Mouse (Mus musculus): ENCODE data around the gene Tedc1. TPM values are rescaled to one million over a fixed set of nuclear protein-coding genes. Genes with fewer than 3 reads are reported as not detected.

The Tedc1 gene
- polyA plus RNA-seq (2011; ENCODE audit: insufficient read length, low read depth, missing spikeins), result 10.1 and 12.2 TPM in 2 replicates

DNA sequence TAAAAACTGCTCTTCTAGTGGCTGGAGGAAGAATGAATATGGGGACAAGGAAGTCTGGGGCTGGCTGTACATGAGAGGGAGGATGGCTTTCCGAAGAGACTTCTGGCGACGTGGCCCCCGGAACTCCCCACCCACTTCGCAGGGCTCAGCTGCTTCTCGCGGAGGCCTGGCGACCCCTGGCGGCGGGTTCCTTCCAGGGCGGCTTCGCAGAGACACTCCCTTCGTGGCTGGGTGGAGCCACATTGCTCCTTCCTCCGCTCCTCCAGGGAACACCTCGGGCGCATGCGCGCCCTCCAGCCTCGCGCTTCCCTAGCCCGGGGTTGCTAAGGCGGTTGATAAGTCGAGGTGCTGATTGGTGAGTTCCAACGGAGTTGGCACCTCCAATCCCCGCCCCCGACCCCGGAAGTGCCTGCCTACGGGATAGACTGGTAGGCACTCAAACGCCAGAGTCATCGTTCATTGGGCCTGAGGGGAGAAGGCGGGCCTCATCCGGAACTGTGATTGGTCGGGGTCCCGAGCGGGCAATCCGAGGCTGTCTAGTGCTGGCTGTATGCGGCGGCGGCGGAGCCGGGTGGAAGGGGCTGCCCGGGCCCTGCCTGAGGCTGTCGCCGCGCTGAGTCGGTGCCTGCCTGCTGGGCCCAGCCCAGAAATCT, at the start of gene Tedc1:
TSS of gene Tedc1 (plus strand) at position 535 of the 653 bp plus-strand sequence.
- H3K4me3 ChIP-seq (ENCODE audit: insufficient read depth, low read length), result peak within 1 kb of the TSS; percentile 63
- TF ChIP-seq CTCF (IDR thresholded peaks at IDR 0.05; ENCODE audit: borderline replicate concordance, insufficient read depth, low read length), result peak; percentile 70
- TF ChIP-seq POLR2A (IDR thresholded peaks at IDR 0.05; ENCODE audit: low read depth, low read length), result peak; percentile 64
- 0 out of 2 replicates have a peak, but pooled peaks cover 12% of the 10 kb centered on the region for H3K4me1 ChIP-seq (ENCODE audit: control insufficient read depth, insufficient read depth, low read length)
- peak within 1 kb of the TSS; percentile 78 for H3K27ac ChIP-seq (ENCODE audit: insufficient read depth, low read length)

GRCm38 (mm10) chr12:113107431-113108124, 48.6 kb upstream of the Tedc1 start:
- H3K4me1 ChIP-seq (ENCODE audit: control insufficient read depth, insufficient read depth, low read length), result peaks cover 12% of the 10 kb centered on the region
- H3K4me3 ChIP-seq (ENCODE audit: insufficient read depth, low read length), result no peak overlapping the region
- no peak for TF ChIP-seq CTCF (IDR thresholded peaks at IDR 0.05; ENCODE audit: borderline replicate concordance, insufficient read depth, low read length)
- TF ChIP-seq POLR2A (IDR thresholded peaks at IDR 0.05; ENCODE audit: low read depth, low read length), result no peak
- no peak overlapping the region for H3K27ac ChIP-seq (ENCODE audit: insufficient read depth, low read length)

GRCm38 (mm10) chr12:113108528-113109283, 47.5 kb upstream of the Tedc1 start:
- TF ChIP-seq POLR2A (IDR thresholded peaks at IDR 0.05; ENCODE audit: low read depth, low read length), result no peak
- TF ChIP-seq CTCF (IDR thresholded peaks at IDR 0.05; ENCODE audit: borderline replicate concordance, insufficient read depth, low read length), result no peak
- H3K4me1 ChIP-seq (ENCODE audit: control insufficient read depth, insufficient read depth, low read length), result peaks cover 12% of the 10 kb centered on the region
- no peak overlapping the region for H3K4me3 ChIP-seq (ENCODE audit: insufficient read depth, low read length)
- no peak overlapping the region for H3K27ac ChIP-seq (ENCODE audit: insufficient read depth, low read length)

DNA sequence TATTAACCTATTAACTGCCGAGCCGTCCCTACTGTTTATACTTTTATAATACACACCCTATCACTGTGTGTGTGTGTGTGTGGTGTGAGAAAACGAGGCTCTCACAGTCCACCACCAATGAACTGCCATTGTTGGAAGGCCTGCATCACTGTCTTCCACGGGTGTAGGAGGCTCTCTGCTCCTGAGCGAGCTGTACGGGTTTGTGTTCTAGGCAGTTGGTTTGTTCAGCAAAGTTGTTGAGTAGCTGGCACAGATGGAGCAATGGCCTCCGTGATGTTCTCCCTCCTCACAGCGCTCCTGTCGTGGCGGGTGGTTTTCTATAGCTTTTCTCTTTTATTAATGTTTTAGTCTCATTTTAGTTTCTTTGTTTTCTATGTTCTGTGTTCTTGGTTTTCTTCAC, 46.4 kb upstream of the Tedc1 start:
- H3K27ac ChIP-seq (ENCODE audit: insufficient read depth, low read length), result no peak overlapping the region
- peaks cover 12% of the 10 kb centered on the region for H3K4me1 ChIP-seq (ENCODE audit: control insufficient read depth, insufficient read depth, low read length)
- H3K4me3 ChIP-seq (ENCODE audit: insufficient read depth, low read length), result no peak overlapping the region
- no peak for TF ChIP-seq CTCF (IDR thresholded peaks at IDR 0.05; ENCODE audit: borderline replicate concordance, insufficient read depth, low read length)
- no peak for TF ChIP-seq POLR2A (IDR thresholded peaks at IDR 0.05; ENCODE audit: low read depth, low read length)

DNA sequence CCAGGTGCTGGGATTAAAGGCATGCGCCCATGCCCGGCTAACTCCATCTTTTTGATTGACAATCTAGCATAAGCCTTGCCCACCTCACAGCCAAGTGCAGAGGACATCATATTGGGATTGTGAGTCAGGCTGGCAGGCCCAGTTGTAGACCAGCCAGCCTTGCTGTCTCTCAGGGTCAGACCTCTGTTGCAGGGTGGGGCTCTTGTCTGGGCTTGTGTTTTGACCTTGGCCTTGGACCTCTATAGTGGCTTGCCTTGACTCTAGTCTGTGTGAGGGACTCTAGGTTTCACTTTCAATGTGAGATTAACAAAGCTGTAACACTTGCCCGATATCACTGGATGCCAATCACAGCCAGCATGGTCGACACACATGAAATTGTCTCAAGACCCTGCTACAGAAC, 42.1 kb upstream of the Tedc1 start:
- Histone ChIP-seq H3K4me1 (ENCODE audit: control insufficient read depth, insufficient read depth, low read length) (no peaks in the 10 kb centered on the region), H3K4me3 (ENCODE audit: insufficient read depth, low read length) (no peak overlapping the region), H3K27ac (ENCODE audit: insufficient read depth, low read length) (no peak overlapping the region)
- no peak for TF ChIP-seq CTCF (IDR thresholded peaks at IDR 0.05; ENCODE audit: borderline replicate concordance, insufficient read depth, low read length)
- no peak for TF ChIP-seq POLR2A (IDR thresholded peaks at IDR 0.05; ENCODE audit: low read depth, low read length)

GRCm38 (mm10) chr12:113114856-113115538, 41.2 kb upstream of the Tedc1 start:
- Histone ChIP-seq H3K4me1 (ENCODE audit: control insufficient read depth, insufficient read depth, low read length) (no peaks in the 10 kb centered on the region), H3K4me3 (ENCODE audit: insufficient read depth, low read length) (no peak overlapping the region), H3K27ac (ENCODE audit: insufficient read depth, low read length) (no peak overlapping the region)
- TF ChIP-seq CTCF (IDR thresholded peaks at IDR 0.05; ENCODE audit: borderline replicate concordance, insufficient read depth, low read length) (no peak), POLR2A (IDR thresholded peaks at IDR 0.05; ENCODE audit: low read depth, low read length) (no peak)

GRCm38 (mm10) chr12:113119516-113120410, 36.5 kb upstream of the Tedc1 start:
- Histone ChIP-seq H3K4me1 (ENCODE audit: control insufficient read depth, insufficient read depth, low read length) (no peaks in the 10 kb centered on the region), H3K27ac (ENCODE audit: insufficient read depth, low read length) (no peak overlapping the region), H3K4me3 (ENCODE audit: insufficient read depth, low read length) (no peak overlapping the region)
- no peak for TF ChIP-seq POLR2A (IDR thresholded peaks at IDR 0.05; ENCODE audit: low read depth, low read length)
- peak; percentile 66; the same call in 1 of the 2 replicates for TF ChIP-seq CTCF (IDR thresholded peaks at IDR 0.05; ENCODE audit: borderline replicate concordance, insufficient read depth, low read length)

DNA sequence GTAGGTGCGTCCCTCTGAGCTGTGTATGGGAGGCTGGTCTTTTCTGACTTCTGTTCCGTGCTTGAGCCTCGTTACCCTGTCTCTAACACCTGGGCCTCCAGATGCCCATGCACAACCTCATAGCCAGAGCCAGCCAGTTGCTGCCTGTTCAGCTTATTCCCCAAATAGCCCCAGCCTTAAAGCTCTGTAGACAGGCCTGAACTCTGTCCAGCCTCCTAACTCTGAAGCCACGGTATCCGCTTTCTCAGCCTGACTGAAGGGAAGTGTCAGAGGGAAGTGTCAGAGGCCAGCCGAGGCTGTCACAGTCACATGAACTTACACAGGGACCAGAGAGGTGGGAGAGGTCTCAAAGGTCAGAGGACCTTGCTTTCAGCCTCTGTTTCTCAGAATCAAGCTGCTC, 31.5 kb upstream of the Tedc1 start:
- Histone ChIP-seq H3K4me1 (ENCODE audit: control insufficient read depth, insufficient read depth, low read length) (no peaks in the 10 kb centered on the region), H3K27ac (ENCODE audit: insufficient read depth, low read length) (no peak overlapping the region), H3K4me3 (ENCODE audit: insufficient read depth, low read length) (no peak overlapping the region)
- TF ChIP-seq POLR2A (IDR thresholded peaks at IDR 0.05; ENCODE audit: low read depth, low read length) (no peak), CTCF (IDR thresholded peaks at IDR 0.05; ENCODE audit: borderline replicate concordance, insufficient read depth, low read length) (no peak)
